Mouse (Mus musculus): ENCODE data around the gene Gpx3.
A peak's percentile ranks its signal among the peaks of the same experiment; 100 is the strongest.

Gpx3 gene

DNA sequence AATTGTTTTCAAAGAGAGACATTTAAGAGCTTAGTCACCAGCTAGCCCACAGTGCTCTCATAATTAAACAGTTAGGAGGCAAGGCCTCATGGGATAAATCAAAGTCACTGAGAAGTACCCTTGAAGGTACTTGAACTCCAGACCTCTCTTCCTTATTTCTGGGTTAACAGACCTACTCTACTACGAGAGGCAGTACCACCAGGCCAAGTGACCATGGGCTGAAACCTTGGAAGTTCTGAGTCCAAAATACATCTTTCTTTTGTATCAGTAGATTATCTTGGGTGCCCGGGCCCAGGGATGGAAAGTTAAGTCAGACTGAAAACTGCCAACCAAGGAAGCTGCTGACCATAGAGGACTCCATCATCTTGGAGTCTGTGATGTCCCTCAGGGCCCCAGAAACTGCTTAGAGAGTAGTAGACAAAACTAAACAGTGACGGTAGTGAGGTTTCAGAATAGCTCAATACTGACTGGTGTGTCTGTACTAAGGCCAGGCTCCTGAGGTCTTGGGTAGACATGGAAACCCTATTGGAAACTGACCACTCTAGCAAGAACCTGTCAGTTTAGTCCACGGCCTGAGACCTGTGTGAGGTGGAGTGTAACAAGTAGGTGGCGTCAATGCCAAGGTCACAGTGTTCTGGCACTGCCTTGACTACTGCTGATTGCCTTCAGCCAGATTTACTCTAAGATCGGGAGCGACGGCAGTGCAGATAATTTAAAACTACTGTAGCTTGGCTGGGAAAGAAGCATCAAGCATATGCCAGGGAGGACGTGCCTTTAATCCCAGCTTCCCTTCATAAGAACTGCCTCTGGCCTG, 10.5 kb downstream of the Gpx3 start:
- no peak for DNase-seq (ENCODE audit: low read depth)

GRCm38 (mm10) chr11:54913841-54914240, 11.6 kb downstream of the Gpx3 start:
- no peak for DNase-seq (ENCODE audit: low read depth)

DNA sequence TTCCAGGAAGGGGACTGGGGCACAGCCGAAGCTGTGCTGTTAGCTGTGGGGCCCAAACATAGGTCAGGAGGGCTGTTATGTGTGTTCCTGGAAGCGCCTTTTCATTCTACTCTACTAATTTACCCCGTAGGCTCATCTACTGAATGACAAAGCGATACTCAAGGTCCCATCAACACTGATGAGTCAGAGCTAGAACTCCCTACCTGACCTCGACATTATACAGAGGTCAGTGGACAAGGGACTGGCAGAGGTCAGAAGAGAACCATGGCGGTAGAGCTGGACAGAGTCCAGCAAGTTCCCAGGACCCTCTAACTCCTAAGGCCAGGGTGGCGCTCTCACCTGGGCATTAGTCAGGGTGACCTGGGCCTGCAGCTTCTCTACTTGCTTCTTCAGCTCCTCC, 15.2 kb downstream of the Gpx3 start:
- DNase-seq (ENCODE audit: low read depth) = no peak

- no peak for DNase-seq (ENCODE audit: low read depth)
These were observed 16.0 kb downstream of the Gpx3 start for GRCm38 (mm10) chr11:54918273-54918672.

DNA sequence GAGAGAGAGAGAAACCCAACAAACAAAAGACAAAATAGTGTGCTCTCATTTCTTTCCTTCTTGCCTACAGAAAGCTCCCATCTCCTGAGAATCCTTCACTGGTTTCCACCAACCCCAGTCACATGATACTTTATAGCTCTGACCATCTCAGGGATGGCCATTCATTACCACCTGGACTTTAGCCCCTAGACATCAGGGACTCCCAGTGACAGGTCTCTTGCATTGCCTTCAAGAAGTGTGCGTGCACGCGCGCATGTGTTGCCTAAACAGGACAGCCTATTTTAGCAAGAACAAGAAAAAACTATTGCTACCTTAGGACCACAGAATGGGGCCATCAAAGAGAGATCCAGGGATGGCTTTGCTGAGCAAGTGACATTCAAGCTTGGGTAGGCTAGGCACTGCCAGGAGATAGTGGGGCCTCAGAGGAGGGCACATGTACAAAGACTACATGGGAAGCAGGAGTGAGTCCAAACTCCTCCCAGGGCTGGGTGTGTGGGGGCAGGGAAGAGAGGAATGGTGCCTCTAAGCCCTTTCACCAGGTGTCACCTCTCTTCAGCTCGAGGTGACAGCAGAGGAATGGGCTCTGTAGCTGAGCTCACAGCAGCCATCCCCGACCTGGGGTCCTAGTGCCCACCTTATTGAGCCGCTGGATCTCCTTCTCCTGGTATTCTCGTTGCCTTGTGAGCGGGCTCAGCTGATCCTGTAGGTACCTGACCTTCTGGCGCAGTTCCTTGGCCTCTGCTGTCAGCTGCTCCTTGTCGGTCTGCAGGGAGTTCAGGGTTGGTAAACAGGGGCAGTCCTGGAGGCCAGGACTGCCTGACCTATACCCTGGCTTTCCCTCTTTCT, 18.1 kb downstream of the Gpx3 start:
- no peak for DNase-seq (ENCODE audit: low read depth)

DNA sequence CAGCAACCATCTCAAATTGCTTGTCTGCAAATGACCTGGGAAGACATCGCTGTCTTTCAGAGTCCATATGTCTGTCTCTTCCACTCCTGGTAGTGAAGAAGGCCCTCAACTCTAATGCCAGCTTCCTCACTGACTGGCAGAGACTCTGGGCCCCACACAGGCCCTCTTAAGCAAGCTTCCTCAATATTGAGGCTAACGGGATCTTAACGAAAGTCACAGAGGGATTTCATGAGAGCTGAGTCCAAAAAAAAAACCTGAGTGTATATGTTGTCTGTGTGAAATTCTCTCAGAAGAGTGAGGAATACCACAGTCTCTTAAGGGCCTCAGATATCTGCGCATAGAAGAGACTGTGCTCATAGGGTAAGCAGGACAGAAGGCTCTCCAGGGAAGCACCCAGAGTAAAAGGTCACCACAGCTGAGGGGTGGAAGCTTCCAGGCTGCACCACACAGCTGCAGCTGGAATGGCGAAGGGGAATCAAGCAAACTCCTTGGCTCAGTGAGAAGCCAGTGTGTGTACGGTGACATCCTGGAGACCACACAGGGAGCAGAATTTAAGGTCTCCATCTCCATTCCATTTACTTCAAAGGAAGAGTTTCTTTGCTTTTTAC, 18.8 kb downstream of the Gpx3 start:
- DNase-seq (ENCODE audit: low read depth) = no peak

GRCm38 (mm10) chr11:54921798-54922197, 19.5 kb downstream of the Gpx3 start:
- DNase-seq (ENCODE audit: low read depth) = peak; percentile 79

DNA sequence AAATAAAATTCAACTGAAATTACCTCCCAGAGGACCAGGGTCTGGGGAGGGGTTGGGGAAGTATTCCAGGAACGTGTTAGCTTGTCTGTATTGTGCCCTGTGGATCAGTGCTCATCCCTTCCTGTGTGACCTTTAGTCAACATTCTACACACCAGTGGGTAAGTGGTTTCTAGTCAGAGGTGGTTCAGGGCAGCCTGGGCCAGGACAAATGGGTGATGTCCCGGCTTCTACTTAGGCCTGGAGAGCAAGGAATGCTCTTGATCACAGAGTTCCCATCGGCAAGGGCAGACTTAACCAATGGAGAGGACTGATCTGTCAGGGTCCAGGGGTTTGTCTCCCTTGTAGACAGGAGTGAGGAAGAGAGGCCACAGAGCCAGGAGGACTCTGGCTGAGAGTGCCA, 20.2 kb downstream of the Gpx3 start:
- DNase-seq (ENCODE audit: low read depth) = no peak

GRCm38 (mm10) chr11:54924145-54924544, 21.9 kb downstream of the Gpx3 start:
- no peak for DNase-seq (ENCODE audit: low read depth)

DNA sequence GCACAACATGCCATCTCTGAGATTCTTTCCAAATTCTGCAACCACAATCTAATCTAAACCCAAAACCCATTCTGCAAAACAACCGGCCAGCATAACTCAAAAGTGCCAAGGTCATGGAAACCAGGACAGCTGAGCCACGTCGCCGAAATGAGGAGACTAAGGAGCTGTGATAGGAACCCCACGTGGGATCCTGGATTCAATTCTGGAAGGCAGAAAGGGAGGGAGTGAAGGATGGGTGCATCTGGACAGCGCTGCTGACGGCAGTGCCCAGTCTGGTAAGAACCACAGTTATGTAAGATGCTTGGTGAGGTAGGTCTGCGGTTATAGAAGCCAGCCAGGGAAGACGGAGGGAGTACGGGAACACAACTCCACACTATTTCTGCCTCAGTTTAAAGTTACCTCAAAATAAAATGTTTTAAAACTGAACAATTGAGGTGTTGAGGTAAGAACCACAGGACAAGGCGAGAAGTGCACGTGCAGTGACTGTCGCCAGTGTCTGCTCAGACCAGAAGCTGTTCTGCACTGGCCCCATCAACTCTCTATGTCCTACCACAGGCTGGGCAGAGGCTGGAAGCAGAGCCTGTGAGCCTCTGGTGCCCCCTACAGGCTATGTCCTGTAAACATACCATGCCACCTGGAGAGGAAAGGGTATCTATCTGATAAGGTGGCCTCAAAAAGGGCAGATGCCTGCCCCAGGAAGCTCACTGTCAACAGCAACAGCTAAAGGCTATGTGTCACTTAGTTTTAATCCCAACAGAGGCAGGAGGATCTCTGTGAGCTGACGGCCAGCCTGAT, 25.3 kb downstream of the Gpx3 start:
- DNase-seq (ENCODE audit: low read depth) = no peak

- DNase-seq (ENCODE audit: low read depth) = no peak
These were observed 26.0 kb downstream of the Gpx3 start for GRCm38 (mm10) chr11:54928219-54928618.

GRCm38 (mm10) chr11:54928886-54929285, 26.6 kb downstream of the Gpx3 start:
- DNase-seq (ENCODE audit: low read depth) = no peak

DNA sequence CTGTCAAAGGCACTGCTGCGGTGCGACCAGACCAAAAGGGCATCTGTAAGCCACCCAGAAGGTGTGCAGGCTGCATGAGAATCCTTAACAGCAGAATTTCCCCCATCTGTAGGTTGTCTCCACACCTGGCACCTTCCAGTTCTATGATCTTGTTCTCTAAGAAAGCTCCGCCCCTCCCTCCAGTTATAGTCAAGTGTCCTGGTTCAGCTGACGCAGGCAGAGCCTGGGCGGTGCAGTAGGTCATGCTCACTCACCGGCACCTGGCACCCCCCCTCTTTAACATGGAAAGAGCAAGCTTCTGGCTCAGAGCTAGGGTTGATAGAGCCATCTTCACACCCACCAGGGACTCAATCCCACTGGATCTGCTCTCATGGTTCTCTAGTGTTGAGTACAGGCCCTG, 27.0 kb downstream of the Gpx3 start:
- no peak for DNase-seq (ENCODE audit: low read depth)

- no peak for DNase-seq (ENCODE audit: low read depth)
These were observed 27.5 kb downstream of the Gpx3 start for GRCm38 (mm10) chr11:54929744-54930143.

GRCm38 (mm10) chr11:54930318-54930979, 28.2 kb downstream of the Gpx3 start:
- no peak for DNase-seq (ENCODE audit: low read depth)

GRCm38 (mm10) chr11:54931405-54932093, 29.3 kb downstream of the Gpx3 start:
- DNase-seq (ENCODE audit: low read depth) = no peak

DNA sequence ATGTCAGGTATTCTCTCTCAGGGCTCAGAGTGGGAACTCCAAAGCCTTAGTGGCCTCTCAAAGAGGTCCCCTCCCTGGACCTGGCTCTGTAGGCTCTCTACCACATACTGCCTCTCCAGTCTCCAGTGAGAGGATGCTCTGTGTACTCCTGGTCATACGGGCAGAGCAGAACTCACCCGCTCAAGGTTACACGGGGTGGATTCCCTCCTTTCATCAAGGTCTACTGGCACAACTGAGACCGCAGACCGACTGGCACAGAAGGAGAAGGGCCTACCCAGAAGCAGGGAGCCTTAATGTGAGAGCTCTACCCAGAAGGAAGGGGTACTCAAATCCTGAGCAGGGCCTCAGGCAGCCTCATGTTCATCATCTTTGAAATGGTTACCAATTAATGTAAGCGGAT, 30.3 kb downstream of the Gpx3 start:
- DNase-seq (ENCODE audit: low read depth) = no peak

DNA sequence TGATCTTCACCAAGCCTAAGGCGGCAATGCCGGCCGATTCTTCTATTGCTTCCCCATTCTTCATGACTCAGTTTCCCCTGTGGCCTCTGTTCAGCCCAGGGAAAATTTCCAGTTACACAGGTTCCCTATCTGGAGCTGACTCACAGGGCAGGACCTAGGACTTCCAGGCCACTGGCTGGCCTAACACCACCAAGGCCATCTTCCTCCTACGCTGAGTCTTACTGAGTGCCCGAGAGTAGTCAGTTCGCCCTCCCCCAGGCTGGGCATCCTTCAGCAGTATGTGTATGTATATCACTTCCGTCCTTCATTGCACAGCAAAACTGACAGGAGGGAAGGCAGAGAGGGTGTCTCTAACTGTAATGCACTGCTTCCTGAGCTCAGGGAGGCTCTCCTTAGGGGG, 31.9 kb downstream of the Gpx3 start:
- DNase-seq (ENCODE audit: low read depth) = no peak

DNA sequence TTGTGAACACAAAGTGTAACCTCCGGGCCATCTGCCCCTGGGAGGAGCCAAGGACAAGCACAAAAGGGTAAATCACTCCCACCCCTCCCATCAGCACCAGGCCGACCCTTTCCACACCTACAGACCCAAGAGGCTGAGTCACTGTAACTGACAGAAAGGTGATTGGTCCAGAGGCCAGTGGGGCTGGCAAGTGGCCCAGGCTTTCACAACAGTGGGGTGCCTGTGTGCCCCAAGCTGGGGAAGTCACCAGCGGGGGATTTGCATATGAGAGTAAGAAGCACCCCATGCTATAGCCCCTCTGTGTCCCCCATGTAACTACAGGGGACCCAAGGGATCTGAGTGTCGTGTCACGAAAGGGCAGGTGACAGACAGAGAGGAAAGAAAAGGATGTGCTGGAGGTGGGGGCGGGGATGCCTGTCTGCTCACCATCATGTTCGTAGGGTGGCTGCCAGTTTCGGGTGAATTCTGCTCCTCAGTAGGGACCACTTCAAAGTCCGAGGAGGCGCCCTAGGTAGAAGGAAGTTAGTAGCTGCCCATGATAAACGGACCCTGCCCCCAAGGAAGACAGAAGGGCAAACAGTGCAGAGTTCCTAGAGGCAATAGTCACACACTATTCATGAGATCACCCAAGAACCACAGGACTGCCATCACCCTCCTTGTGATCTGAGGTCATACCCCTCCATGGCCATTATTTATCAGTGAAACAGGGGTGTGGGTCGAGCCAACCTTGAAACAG, 34.0 kb downstream of the Gpx3 start:
- no peak for DNase-seq (ENCODE audit: low read depth)

DNA sequence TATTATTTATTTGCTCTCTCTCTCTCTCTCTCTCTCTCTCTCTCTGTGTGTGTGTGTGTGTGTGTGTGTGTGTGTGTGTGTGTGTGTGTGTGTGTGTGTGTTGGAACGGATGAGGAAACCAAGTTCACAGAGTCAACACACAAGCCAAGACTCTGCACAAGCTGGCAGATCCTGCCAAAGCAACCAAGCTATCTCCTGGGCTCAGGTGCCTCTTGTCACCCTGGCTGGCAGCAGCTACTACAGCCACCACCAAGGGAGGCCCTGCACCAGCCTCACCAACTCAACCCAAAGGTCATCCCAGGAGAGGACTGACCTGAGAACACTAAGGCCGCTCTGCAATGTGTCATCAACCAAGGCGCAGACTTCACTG, 34.5 kb downstream of the Gpx3 start:
- no peak for DNase-seq (ENCODE audit: low read depth)
